ENCODE assay signal across 32 mouse cellular contexts in the genomic region with DNA sequence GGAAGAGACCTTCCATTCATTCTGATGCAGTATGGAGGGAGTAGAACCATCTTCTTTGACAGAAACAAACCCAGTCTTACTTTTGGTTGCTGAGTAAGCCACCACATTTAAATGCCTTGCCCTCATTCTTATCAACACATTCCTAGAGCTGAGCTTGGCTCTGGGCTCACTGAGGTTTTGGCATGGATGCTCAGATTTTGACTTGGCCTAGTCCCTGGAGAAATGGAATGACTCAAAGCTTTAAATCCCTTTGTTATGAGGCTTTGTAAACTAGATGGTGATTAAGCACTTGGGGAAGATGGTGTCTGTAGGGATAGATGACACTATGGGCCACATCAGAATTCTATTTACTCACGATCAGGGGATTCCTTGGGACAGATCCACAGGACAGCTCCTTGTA.
DNase-seq lines count a peak whose midpoint lies in the region; ATAC-seq and TF ChIP-seq lines count a peak whose summit lies in the region.
"Had no signal": no experiment of that assay in that cellular context is flagged by ENCODE, and none has a peak within 500 bp of the region (broad histone marks: within the 10 kb centered on the region; RNA-seq: fewer than 3 reads in every experiment).

No protein-coding gene starts in this region.

- no peak overlapping the region for H3K4me3 ChIP-seq in myocyte
- H3K4me3 ChIP-seq in intestine, postnatal 0 days (ENCODE audit: low read depth, low read length), result no peak overlapping the region
- H3K4me3 ChIP-seq: embryonic facial prominence, embryonic 12.5 days; forebrain, embryonic 10.5 days; heart, embryonic 10.5 days; hindbrain, embryonic 10.5 days; hindbrain, embryonic 15.5 days; liver, embryonic 15.5 days; neural tube, embryonic 12.5 days had no signal

- ATAC-seq in intestine, postnatal 0 days, result no peak
- ATAC-seq: forebrain, embryonic 16.5 days; inflammation-experienced regulatory T-cells, adult 6 months; midbrain, embryonic 16.5 days had no signal

- H3ac ChIP-seq in myocyte (ENCODE audit: control insufficient read depth, insufficient read length), result no peak overlapping the region

- peak overlapping the region; percentile 38 for H3K4me2 ChIP-seq in myocyte (ENCODE audit: low read depth)
- no peak overlapping the region for H3K4me2 ChIP-seq in intestine, postnatal 0 days (replicated peaks; ENCODE audit: low read depth)
- H3K4me2 ChIP-seq: embryonic facial prominence, embryonic 12.5 days; hindbrain, embryonic 15.5 days; liver, embryonic 15.5 days; lung, embryonic 14.5 days; midbrain, embryonic 11.5 days; neural tube, embryonic 12.5 days had no signal

- no peak for TF ChIP-seq POLR2A in myocyte (IDR thresholded peaks at IDR 0.05; ENCODE audit: insufficient read length, low read depth)

- no peaks in the 10 kb centered on the region for H3K4me1 ChIP-seq in intestine, postnatal 0 days (replicated peaks; ENCODE audit: control insufficient read depth, insufficient read depth, low read length)
- H3K4me1 ChIP-seq: embryonic facial prominence, embryonic 12.5 days; heart, embryonic 10.5 days; hindbrain, embryonic 10.5 days; hindbrain, embryonic 15.5 days; liver, embryonic 15.5 days; neural tube, embryonic 12.5 days had no signal

- H3K36me3 ChIP-seq in myocyte (ENCODE audit: control insufficient read depth, insufficient read depth), result no peaks in the 10 kb centered on the region
- H3K36me3 ChIP-seq in intestine, postnatal 0 days (ENCODE audit: control insufficient read depth, insufficient read depth), result no peaks in the 10 kb centered on the region
- H3K36me3 ChIP-seq: embryonic facial prominence, embryonic 12.5 days; forebrain, embryonic 10.5 days; heart, embryonic 10.5 days; hindbrain, embryonic 10.5 days; hindbrain, embryonic 15.5 days; liver, embryonic 15.5 days; neural tube, embryonic 12.5 days had no signal

- no peak overlapping the region for H3K27ac ChIP-seq in intestine, postnatal 0 days (ENCODE audit: low read depth, low read length)
- H3K27ac ChIP-seq: embryonic facial prominence, embryonic 12.5 days; forebrain, embryonic 10.5 days; heart, embryonic 10.5 days; hindbrain, embryonic 10.5 days; hindbrain, embryonic 15.5 days; liver, embryonic 15.5 days; neural tube, embryonic 12.5 days had no signal

- H3K9ac ChIP-seq in intestine, postnatal 0 days (ENCODE audit: low read depth, low read length), result no peak overlapping the region
- H3K9ac ChIP-seq: embryonic facial prominence, embryonic 12.5 days; hindbrain, embryonic 15.5 days; liver, embryonic 15.5 days; lung, embryonic 14.5 days; neural tube, embryonic 12.5 days had no signal

- H3K27me3 ChIP-seq in myocyte (ENCODE audit: control insufficient read depth, insufficient read depth, insufficient read length), result no peaks in the 10 kb centered on the region
- no peaks in the 10 kb centered on the region for H3K27me3 ChIP-seq in intestine, postnatal 0 days (replicated peaks; ENCODE audit: control insufficient read depth, insufficient read depth, low read length)
- H3K27me3 ChIP-seq: CH12.LX; embryonic facial prominence, embryonic 12.5 days; hindbrain, embryonic 15.5 days; liver, embryonic 15.5 days; neural tube, embryonic 12.5 days had no signal

- TF ChIP-seq CTCF in intestine, postnatal 0 days (IDR thresholded peaks at IDR 0.05; ENCODE audit: low read depth), result no peak

- 62% methylated on average over 1 of the region's 1 CpGs for WGBS in intestine, postnatal 0 days

- H3K79me2 ChIP-seq in myocyte (ENCODE audit: control insufficient read depth, insufficient read depth), result no peaks in the 10 kb centered on the region

- H3K9me3 ChIP-seq in intestine, postnatal 0 days (ENCODE audit: control insufficient read depth), result no peaks in the 10 kb centered on the region
- H3K9me3 ChIP-seq: embryonic facial prominence, embryonic 12.5 days; forebrain, embryonic 10.5 days; heart, embryonic 10.5 days; hindbrain, embryonic 10.5 days; hindbrain, embryonic 15.5 days; liver, embryonic 15.5 days; neural tube, embryonic 12.5 days had no signal

- peak; percentile 11 for DNase-seq in heart, adult 8-10 months (ENCODE audit: low spot score)
- no peak for DNase-seq in heart, postnatal 4 days
- DNase-seq in 3134 (ENCODE audit: extremely low read depth, insufficient read length, low spot score), result peak; percentile 67
- DNase-seq in Muller cell, postnatal 12 days (ENCODE audit: inconsistent ontology term), result peak; percentile 82
- DNase-seq in thymus, postnatal 0 days (ENCODE audit: low spot score), result no peak
- DNase-seq: adrenal gland, adult 8-10 months; cerebellum, adult 11 months; cerebellum, adult 9-10 months; embryo, embryonic 11 days; kidney, adult 18-20 months; kidney, postnatal 10 days; layer of hippocampus, adult 9-11 months; liver; lung, embryonic 14.5 days; lung, postnatal 36 days; right cerebral cortex, adult 18-20 months; thymus, adult 2 months; thymus, postnatal 4 days had no signal

TF ChIP-seq in myocyte, 11 proteins besides CTCF, POLR2A, EP300 and RAD21:
- no peak for TF ChIP-seq E2F4 (IDR thresholded peaks at IDR 0.05; ENCODE audit: insufficient read depth)
- TF ChIP-seq MYOG (IDR thresholded peaks at IDR 0.05; ENCODE audit: control insufficient read depth in 1 of 3, insufficient read depth in 1 of 3, insufficient read length in 2 of 3, low read depth in 2 of 3), result no peak
- no peak for TF ChIP-seq REST (IDR thresholded peaks at IDR 0.05; ENCODE audit: insufficient read depth, insufficient read length)
- TF ChIP-seq MYOD1 (IDR thresholded peaks at IDR 0.05; ENCODE audit: control insufficient read depth in 1 of 3, insufficient read length in 2 of 3, low read depth in 2 of 3), result no peak
- TF ChIP-seq CEBPB (IDR thresholded peaks at IDR 0.05; ENCODE audit: insufficient read depth, poor library complexity, severe bottlenecking), result no peak
- TF ChIP-seq TCF12 (IDR thresholded peaks at IDR 0.05; ENCODE audit: insufficient read depth, poor library complexity, severe bottlenecking), result no peak

Comparison
In these comparisons a context has a peak if more than half of its experiments do, and no peak if none do; other contexts are left out.
1. DNase-seq: peak in heart, adult 8-10 months (single experiment), 3134 (single experiment) and Muller cell, postnatal 12 days (single experiment); none in heart, postnatal 4 days (single experiment) and thymus, postnatal 0 days (single experiment).